Mouse (Mus musculus) heart, postnatal 0 days (tissue): ENCODE data around the gene Dlg2.

Source experiments
- CTCF ChIP-seq: IDR thresholded peaks from 2 replicates; pipeline ENCODE4 v1.5.1; 2016; ENCODE audit warnings: antibody characterized with exemption, control low read depth, low read depth
- EP300 ChIP-seq: IDR thresholded peaks from 2 replicates; pipeline ENCODE4 v1.6.1; 2016; ENCODE audit warnings: antibody characterized with exemption, low read depth

DNA sequence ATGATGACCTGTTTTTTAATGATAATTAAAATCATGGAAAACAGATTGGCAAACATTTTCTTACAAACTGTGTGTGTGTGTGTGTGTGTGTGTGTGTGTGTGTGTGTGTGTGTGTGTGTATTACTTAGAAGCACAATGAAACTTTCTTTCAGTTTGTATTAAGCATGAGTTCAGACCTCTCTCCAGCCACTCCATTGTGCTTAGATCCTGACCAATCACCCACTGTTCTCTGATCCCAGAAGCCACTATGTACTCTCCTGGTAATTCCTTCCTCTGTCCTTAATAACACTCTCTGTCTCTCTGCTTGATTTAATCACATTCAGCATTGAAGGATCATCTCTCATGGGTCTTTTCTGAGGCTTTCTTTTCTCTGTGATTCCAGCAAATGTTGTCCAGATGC is 1211.5 kb downstream of the Dlg2 start:
- TF ChIP-seq CTCF = no peak
- no peak for TF ChIP-seq EP300
